Mouse (Mus musculus): ENCODE data around the gene Stpg4. TPM values are rescaled to one million over a fixed set of nuclear protein-coding genes. Genes with fewer than 3 reads are reported as not detected.

Stpg4 gene
- polyA plus RNA-seq, 1 experiment from 2014 or later, result not detected

- 85% methylated on average over 8 of the region's 8 CpGs for WGBS
- no peak overlapping the region for H3K4me2 ChIP-seq (ENCODE audit: low read length)
- no peaks in the 10 kb centered on the region for H3K36me3 ChIP-seq (ENCODE audit: control insufficient read depth, insufficient read depth, low read length)
- peaks cover 12% of the 10 kb centered on the region for H3K4me1 ChIP-seq (ENCODE audit: control insufficient read depth, insufficient read depth, low read length)
- no peaks in the 10 kb centered on the region for H3K9me3 ChIP-seq (ENCODE audit: control insufficient read depth, low read length)
- ATAC-seq (ENCODE audit: low FRiP score, low TSS enrichment) (no peak), DNase-seq (no peak)
- H3K9ac ChIP-seq (replicated peaks; ENCODE audit: low read length), result no peak overlapping the region
- no peak overlapping the region for H3K27ac ChIP-seq (replicated peaks; ENCODE audit: low read depth, low read length)
- H3K4me3 ChIP-seq (replicated peaks; ENCODE audit: low read depth, low read length), result no peak overlapping the region
- H3K27me3 ChIP-seq (ENCODE audit: control insufficient read depth, insufficient read depth, low read length), result no peaks in the 10 kb centered on the region
These were observed 41.9 kb upstream of the Stpg4 start for GRCm38 (mm10) chr17:87469428-87469827.

GRCm38 (mm10) chr17:87468616-87469015 lies 41.1 kb upstream of the Stpg4 start:
- no peak overlapping the region for H3K4me2 ChIP-seq (ENCODE audit: low read length)
- ATAC-seq (ENCODE audit: low FRiP score, low TSS enrichment), result no peak
- no peaks in the 10 kb centered on the region for H3K27me3 ChIP-seq (ENCODE audit: control insufficient read depth, insufficient read depth, low read length)
- no peak overlapping the region for H3K9ac ChIP-seq (replicated peaks; ENCODE audit: low read length)
- 90% methylated on average over 5 of the region's 5 CpGs for WGBS
- no peak for DNase-seq
- no peak overlapping the region for H3K27ac ChIP-seq (replicated peaks; ENCODE audit: low read depth, low read length)
- no peaks in the 10 kb centered on the region for H3K36me3 ChIP-seq (ENCODE audit: control insufficient read depth, insufficient read depth, low read length)
- H3K9me3 ChIP-seq (ENCODE audit: control insufficient read depth, low read length), result no peaks in the 10 kb centered on the region
- H3K4me3 ChIP-seq (replicated peaks; ENCODE audit: low read depth, low read length), result no peak overlapping the region
- H3K4me1 ChIP-seq (ENCODE audit: control insufficient read depth, insufficient read depth, low read length), result peaks cover 4% of the 10 kb centered on the region

GRCm38 (mm10) chr17:87461499-87461896 lies 34.0 kb upstream of the Stpg4 start:
- Histone ChIP-seq H3K27ac (replicated peaks; ENCODE audit: low read depth, low read length) (no peak overlapping the region), H3K4me2 (ENCODE audit: low read length) (no peak overlapping the region), H3K4me3 (replicated peaks; ENCODE audit: low read depth, low read length) (no peak overlapping the region), H3K36me3 (ENCODE audit: control insufficient read depth, insufficient read depth, low read length) (no peaks in the 10 kb centered on the region), H3K27me3 (ENCODE audit: control insufficient read depth, insufficient read depth, low read length) (no peaks in the 10 kb centered on the region), H3K9me3 (ENCODE audit: control insufficient read depth, low read length) (no peaks in the 10 kb centered on the region), H3K4me1 (ENCODE audit: control insufficient read depth, insufficient read depth, low read length) (peaks cover 34% of the 10 kb centered on the region), H3K9ac (replicated peaks; ENCODE audit: low read length) (no peak overlapping the region)
- 41% methylated on average over 3 of the region's 3 CpGs for WGBS
- ATAC-seq (ENCODE audit: low FRiP score, low TSS enrichment) (0 out of 2 replicates have a peak, but pooled peaks have one; percentile 6), DNase-seq (no peak)

DNA sequence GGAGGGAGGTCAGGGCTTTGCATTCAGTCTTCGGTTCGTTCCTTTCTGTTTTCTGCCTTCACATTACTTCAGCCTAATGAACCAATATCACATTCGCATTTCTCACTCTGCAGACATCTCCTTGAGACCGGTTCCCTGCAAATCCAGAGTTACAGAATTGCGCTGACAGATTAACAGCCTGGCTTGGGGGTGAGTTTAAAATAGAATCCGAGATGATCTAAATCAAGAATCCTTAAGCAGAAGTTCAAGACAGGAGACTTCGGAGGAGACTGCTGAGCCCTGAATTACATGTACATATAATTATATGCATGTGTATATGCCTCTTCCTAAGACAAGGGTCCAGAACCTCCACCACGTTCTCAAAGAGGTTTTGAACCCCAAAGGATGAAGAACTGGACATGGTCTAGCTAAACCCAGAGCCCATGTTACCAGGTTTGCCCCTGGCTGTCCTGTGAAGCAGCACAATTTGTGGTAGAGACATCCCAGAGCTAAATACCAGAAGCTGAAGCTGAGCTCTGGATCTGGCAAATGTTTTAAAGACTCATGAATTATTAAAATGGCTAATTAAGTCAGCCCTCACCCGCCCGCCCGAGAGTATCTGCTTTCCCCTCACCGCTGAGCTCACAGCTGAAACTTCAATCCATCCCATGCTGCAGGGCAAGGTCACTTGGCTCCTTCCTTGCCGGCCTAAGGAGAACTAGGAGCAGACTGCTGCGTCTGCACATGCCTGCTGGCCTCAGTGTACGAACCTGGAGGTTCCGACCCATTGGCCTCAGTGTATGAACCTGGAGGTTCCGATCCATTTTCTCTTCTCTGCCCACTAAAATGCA lies 33.3 kb upstream of the Stpg4 start:
- ATAC-seq (ENCODE audit: low FRiP score, low TSS enrichment) (peak; percentile 63; the same call in 1 of the 2 replicates), DNase-seq (peak; percentile 71)
- H3K4me1 ChIP-seq (ENCODE audit: control insufficient read depth, insufficient read depth, low read length), result peaks cover 34% of the 10 kb centered on the region
- H3K4me2 ChIP-seq (ENCODE audit: low read length), result peak overlapping the region; percentile 20
- H3K27ac ChIP-seq (replicated peaks; ENCODE audit: low read depth, low read length), result peak overlapping the region; percentile 52
- 17% methylated on average over 17 of the region's 17 CpGs for WGBS
- no peaks in the 10 kb centered on the region for H3K36me3 ChIP-seq (ENCODE audit: control insufficient read depth, insufficient read depth, low read length)
- no peaks in the 10 kb centered on the region for H3K27me3 ChIP-seq (ENCODE audit: control insufficient read depth, insufficient read depth, low read length)
- no peak overlapping the region for H3K4me3 ChIP-seq (replicated peaks; ENCODE audit: low read depth, low read length)
- H3K9ac ChIP-seq (replicated peaks; ENCODE audit: low read length), result peak overlapping the region; percentile 31; the same call in 1 of the 2 replicates
- no peaks in the 10 kb centered on the region for H3K9me3 ChIP-seq (ENCODE audit: control insufficient read depth, low read length)

GRCm38 (mm10) chr17:87459750-87460668 lies 32.5 kb upstream of the Stpg4 start:
- peaks cover 34% of the 10 kb centered on the region for H3K4me1 ChIP-seq (ENCODE audit: control insufficient read depth, insufficient read depth, low read length)
- H3K9ac ChIP-seq (replicated peaks; ENCODE audit: low read length), result peak overlapping the region; percentile 31
- peak overlapping the region; percentile 52 for H3K27ac ChIP-seq (replicated peaks; ENCODE audit: low read depth, low read length)
- DNase-seq (peak; percentile 48), ATAC-seq (ENCODE audit: low FRiP score, low TSS enrichment) (no peak)
- 25% methylated on average over 14 of the region's 14 CpGs for WGBS
- H3K36me3 ChIP-seq (ENCODE audit: control insufficient read depth, insufficient read depth, low read length), result no peaks in the 10 kb centered on the region
- no peaks in the 10 kb centered on the region for H3K27me3 ChIP-seq (ENCODE audit: control insufficient read depth, insufficient read depth, low read length)
- H3K9me3 ChIP-seq (ENCODE audit: control insufficient read depth, low read length), result no peaks in the 10 kb centered on the region
- no peak overlapping the region for H3K4me3 ChIP-seq (replicated peaks; ENCODE audit: low read depth, low read length)
- H3K4me2 ChIP-seq (ENCODE audit: low read length), result peak overlapping the region; percentile 20

- 0 out of 2 replicates have a peak overlapping the region, but pooled peaks have one; percentile 17 for H3K27ac ChIP-seq (replicated peaks; ENCODE audit: low read depth, low read length)
- H3K27me3 ChIP-seq (ENCODE audit: control insufficient read depth, insufficient read depth, low read length), result no peaks in the 10 kb centered on the region
- H3K36me3 ChIP-seq (ENCODE audit: control insufficient read depth, insufficient read depth, low read length), result no peaks in the 10 kb centered on the region
- 0 out of 2 replicates have a peak, but pooled peaks have one; percentile 4 for ATAC-seq (ENCODE audit: low FRiP score, low TSS enrichment)
- H3K4me1 ChIP-seq (ENCODE audit: control insufficient read depth, insufficient read depth, low read length), result peaks cover 34% of the 10 kb centered on the region
- peak; percentile 37 for DNase-seq
- WGBS, result 8% methylated on average over 13 of the region's 17 CpGs
- no peak overlapping the region for H3K4me3 ChIP-seq (replicated peaks; ENCODE audit: low read depth, low read length)
- H3K9me3 ChIP-seq (ENCODE audit: control insufficient read depth, low read length), result no peaks in the 10 kb centered on the region
- 0 out of 2 replicates have a peak overlapping the region, but pooled peaks have one; percentile 6 for H3K9ac ChIP-seq (replicated peaks; ENCODE audit: low read length)
- peak overlapping the region; percentile 7 for H3K4me2 ChIP-seq (ENCODE audit: low read length)
These were observed 31.6 kb upstream of the Stpg4 start for GRCm38 (mm10) chr17:87458911-87459749.

- 42% methylated on average over 7 of the region's 7 CpGs for WGBS
- H3K4me3 ChIP-seq (replicated peaks; ENCODE audit: low read depth, low read length), result no peak overlapping the region
- H3K27me3 ChIP-seq (ENCODE audit: control insufficient read depth, insufficient read depth, low read length), result no peaks in the 10 kb centered on the region
- H3K4me2 ChIP-seq (ENCODE audit: low read length), result no peak overlapping the region
- H3K9me3 ChIP-seq (ENCODE audit: control insufficient read depth, low read length), result no peaks in the 10 kb centered on the region
- ATAC-seq (ENCODE audit: low FRiP score, low TSS enrichment), result no peak
- no peak overlapping the region for H3K27ac ChIP-seq (replicated peaks; ENCODE audit: low read depth, low read length)
- no peak for DNase-seq
- no peaks in the 10 kb centered on the region for H3K36me3 ChIP-seq (ENCODE audit: control insufficient read depth, insufficient read depth, low read length)
- peaks cover 34% of the 10 kb centered on the region for H3K4me1 ChIP-seq (ENCODE audit: control insufficient read depth, insufficient read depth, low read length)
- H3K9ac ChIP-seq (replicated peaks; ENCODE audit: low read length), result no peak overlapping the region
These were observed 30.4 kb upstream of the Stpg4 start for GRCm38 (mm10) chr17:87457961-87458360.

GRCm38 (mm10) chr17:87454121-87454520 lies 26.6 kb upstream of the Stpg4 start:
- Histone ChIP-seq H3K36me3 (ENCODE audit: control insufficient read depth, insufficient read depth, low read length) (no peaks in the 10 kb centered on the region), H3K9me3 (ENCODE audit: control insufficient read depth, low read length) (no peaks in the 10 kb centered on the region), H3K4me1 (ENCODE audit: control insufficient read depth, insufficient read depth, low read length) (peaks cover 13% of the 10 kb centered on the region), H3K27me3 (ENCODE audit: control insufficient read depth, insufficient read depth, low read length) (no peaks in the 10 kb centered on the region), H3K4me3 (replicated peaks; ENCODE audit: low read depth, low read length) (no peak overlapping the region), H3K4me2 (ENCODE audit: low read length) (no peak overlapping the region), H3K27ac (replicated peaks; ENCODE audit: low read depth, low read length) (no peak overlapping the region), H3K9ac (replicated peaks; ENCODE audit: low read length) (no peak overlapping the region)
- DNase-seq, result no peak
- 93% methylated on average over 3 of the region's 3 CpGs for WGBS
- no peak for ATAC-seq (ENCODE audit: low FRiP score, low TSS enrichment)

All from midbrain, embryonic 14.5 days (tissue).